Mouse (Mus musculus) retina, postnatal 1 day (tissue): ENCODE results near the gene Igf1r.

Source experiments
- DNase-seq: peaks from one replicate; pipeline ENCODE4 v3.0.0-alpha.2; 2012

Gene Igf1r

GRCm38 (mm10) chr7:68189691-68190456 lies 237.2 kb downstream of the Igf1r start:
- no peak for DNase-seq

- DNase-seq: no peak
Measured at GRCm38 (mm10) chr7:68193958-68194695, 241.5 kb downstream of the Igf1r start.

- no peak for DNase-seq
Measured at GRCm38 (mm10) chr7:68199609-68200008, 247.0 kb downstream of the Igf1r start.

- DNase-seq: no peak
Measured at GRCm38 (mm10) chr7:68205776-68206427, 253.3 kb downstream of the Igf1r start.

GRCm38 (mm10) chr7:68209039-68209438 lies 256.4 kb downstream of the Igf1r start:
- DNase-seq: no peak

GRCm38 (mm10) chr7:68210417-68210816 lies 257.8 kb downstream of the Igf1r start:
- DNase-seq: peak; percentile 17

GRCm38 (mm10) chr7:68211883-68212282 lies 259.3 kb downstream of the Igf1r start:
- DNase-seq: no peak

- no peak for DNase-seq
Measured at GRCm38 (mm10) chr7:68213842-68214241, 261.2 kb downstream of the Igf1r start.

GRCm38 (mm10) chr7:68215522-68216070 lies 263.0 kb downstream of the Igf1r start:
- DNase-seq: no peak

GRCm38 (mm10) chr7:68218879-68219278 lies 266.3 kb downstream of the Igf1r start:
- peak; percentile 79 for DNase-seq

- no peak for DNase-seq
Measured at GRCm38 (mm10) chr7:68221677-68222230, 269.1 kb downstream of the Igf1r start.

- peak; percentile 63 for DNase-seq
Measured at GRCm38 (mm10) chr7:68223356-68223808, 270.8 kb downstream of the Igf1r start.

GRCm38 (mm10) chr7:68224006-68224405 lies 271.4 kb downstream of the Igf1r start:
- no peak for DNase-seq

- no peak for DNase-seq
Measured at GRCm38 (mm10) chr7:68225427-68226054, 272.9 kb downstream of the Igf1r start.

GRCm38 (mm10) chr7:68227021-68227420 lies 274.4 kb downstream of the Igf1r start:
- DNase-seq: no peak

- no peak for DNase-seq
Measured at GRCm38 (mm10) chr7:68227621-68228020, 275.0 kb downstream of the Igf1r start.

GRCm38 (mm10) chr7:68228491-68228890 lies 275.9 kb downstream of the Igf1r start:
- no peak for DNase-seq

GRCm38 (mm10) chr7:68230831-68231230 lies 278.2 kb downstream of the Igf1r start:
- DNase-seq: no peak

GRCm38 (mm10) chr7:68232521-68232920 lies 279.9 kb downstream of the Igf1r start:
- no peak for DNase-seq

- DNase-seq: peak; percentile 72
Measured at GRCm38 (mm10) chr7:68233619-68234223, 281.1 kb downstream of the Igf1r start.

GRCm38 (mm10) chr7:68236817-68237216 lies 284.2 kb downstream of the Igf1r start:
- no peak for DNase-seq

- DNase-seq: no peak
Measured at GRCm38 (mm10) chr7:68239220-68239827, 286.7 kb downstream of the Igf1r start.
